In the genomic region with DNA sequence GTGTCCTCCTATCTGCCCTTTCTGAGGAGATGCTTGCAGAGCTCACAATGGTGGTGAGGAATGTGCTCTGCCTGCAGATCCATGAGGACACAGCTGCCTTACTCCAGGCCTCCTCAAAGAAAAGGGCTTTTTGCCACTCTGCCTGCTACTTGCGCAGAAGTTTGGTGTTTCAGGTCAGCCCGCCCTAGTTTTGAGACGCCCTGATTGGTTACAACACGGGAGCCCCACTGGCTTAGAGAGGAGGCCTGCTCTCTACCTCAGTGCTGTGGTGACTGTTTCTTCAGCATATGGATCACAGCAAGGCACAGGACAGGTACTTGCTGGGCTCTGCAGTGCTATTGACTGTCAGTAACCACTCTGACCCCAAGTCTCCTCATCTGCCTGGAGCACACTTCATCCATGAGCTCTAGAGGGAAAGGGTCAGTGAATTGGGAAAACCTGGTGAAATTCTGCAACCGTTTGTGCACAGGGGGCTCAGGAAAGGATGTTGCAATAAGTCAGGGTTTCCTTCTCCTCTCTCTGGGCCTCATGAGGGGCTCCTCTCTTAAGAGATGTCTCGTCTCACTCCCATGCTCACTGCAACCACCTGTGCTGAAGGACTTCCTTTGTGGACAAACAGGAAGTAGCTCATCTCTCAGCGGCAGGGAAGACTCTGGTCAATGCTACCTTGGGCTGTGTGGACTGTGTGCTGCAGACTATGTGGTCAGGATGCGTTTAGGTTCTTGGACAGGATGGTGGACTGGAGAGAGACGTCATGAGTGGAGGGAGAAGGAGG, we compare ENCODE assay signal across 28 mouse cellular contexts. TPM values are rescaled to one million over a fixed set of nuclear protein-coding genes. Genes with fewer than 3 reads are reported as not detected.
DNase-seq lines count a peak whose midpoint lies in the region; ATAC-seq and TF ChIP-seq lines count a peak whose summit lies in the region.
"Had no signal": no experiment of that assay in that cellular context is flagged by ENCODE, and none has a peak within 500 bp of the region (broad histone marks: within the 10 kb centered on the region; RNA-seq: fewer than 3 reads in every experiment).

No protein-coding gene starts in this region.

- peak overlapping the region; percentile 14; the same call in 1 of the 2 replicates for H3K27ac ChIP-seq in liver, embryonic 16.5 days (ENCODE audit: low read length)
- peak overlapping the region; percentile 16; the same call in 1 of the 2 replicates for H3K27ac ChIP-seq in bone marrow, adult 2 months (ENCODE audit: control insufficient read depth, insufficient read depth, low read depth, low read length, poor library complexity)
- no peak overlapping the region for H3K27ac ChIP-seq in liver, postnatal 0 days (ENCODE audit: low read depth)
- no peak overlapping the region for H3K27ac ChIP-seq in lung, postnatal 0 days (ENCODE audit: low read length)
- H3K27ac ChIP-seq: forebrain, embryonic 12.5 days; neural tube, embryonic 12.5 days; stomach, postnatal 0 days had no signal

- peaks cover 27% of the 10 kb centered on the region for H3K4me1 ChIP-seq in liver, embryonic 16.5 days (ENCODE audit: control insufficient read depth, low read depth, low read length)
- peaks cover 14% of the 10 kb centered on the region for H3K4me1 ChIP-seq in bone marrow, adult 2 months (ENCODE audit: control insufficient read depth, insufficient read depth, low read length)
- H3K4me1 ChIP-seq in liver, postnatal 0 days (ENCODE audit: insufficient read depth): peaks cover 38% of the 10 kb centered on the region
- no peaks in the 10 kb centered on the region for H3K4me1 ChIP-seq in lung, postnatal 0 days (ENCODE audit: insufficient read depth, low read depth, low read length)
- H3K4me1 ChIP-seq: forebrain, embryonic 12.5 days; neural tube, embryonic 12.5 days had no signal

- no peaks in the 10 kb centered on the region for H3K9me3 ChIP-seq in liver, embryonic 16.5 days (replicated peaks; ENCODE audit: control insufficient read depth, low read length)
- H3K9me3 ChIP-seq in liver, postnatal 0 days (ENCODE audit: low read length): no peaks in the 10 kb centered on the region
- H3K9me3 ChIP-seq in lung, postnatal 0 days (ENCODE audit: low read length): no peaks in the 10 kb centered on the region
- H3K9me3 ChIP-seq: forebrain, embryonic 12.5 days; neural tube, embryonic 12.5 days had no signal

- TF ChIP-seq EP300 in liver, postnatal 0 days (IDR thresholded peaks at IDR 0.05; ENCODE audit: low read depth): no peak
- TF ChIP-seq EP300 in lung, postnatal 0 days (IDR thresholded peaks at IDR 0.05): no peak

- H3K9ac ChIP-seq in liver, embryonic 16.5 days (ENCODE audit: low read depth, low read length): no peak overlapping the region
- H3K9ac ChIP-seq in liver, postnatal 0 days (replicated peaks): no peak overlapping the region
- no peak overlapping the region for H3K9ac ChIP-seq in lung, postnatal 0 days (replicated peaks; ENCODE audit: low read depth)
- H3K9ac ChIP-seq: forebrain, embryonic 12.5 days; neural tube, embryonic 12.5 days had no signal

- ATAC-seq in liver, embryonic 16.5 days (ENCODE audit: low read depth): no peak
- no peak for ATAC-seq in liver, postnatal 0 days
- no peak for ATAC-seq in lung, postnatal 0 days
- ATAC-seq: hindbrain, embryonic 16.5 days had no signal

- WGBS in liver, embryonic 16.5 days (ENCODE audit: insufficient replicate concordance): 40% methylated on average over 9 of the region's 9 CpGs
- 21% methylated on average over 9 of the region's 9 CpGs for WGBS in bone marrow, adult 2 months
- WGBS in liver, postnatal 0 days (ENCODE audit: insufficient replicate concordance): 44% methylated on average over 9 of the region's 9 CpGs
- WGBS in lung, postnatal 0 days: 56% methylated on average over 9 of the region's 9 CpGs

- intact Hi-C loops in gastrocnemius, postnatal 36 days (cut with DNase I): no loop called here

- H3K4me3 ChIP-seq in liver, embryonic 16.5 days (ENCODE audit: low read depth, low read length): no peak overlapping the region
- peak overlapping the region; percentile 14 for H3K4me3 ChIP-seq in bone marrow, adult 2 months (replicated peaks; ENCODE audit: control insufficient read depth, low read depth, low read length)
- H3K4me3 ChIP-seq in liver, postnatal 0 days (ENCODE audit: low read depth, low read length): no peak overlapping the region
- no peak overlapping the region for H3K4me3 ChIP-seq in lung, postnatal 0 days (ENCODE audit: low read depth, low read length)
- H3K4me3 ChIP-seq: forebrain, embryonic 12.5 days; neural tube, embryonic 12.5 days had no signal

- DNase-seq in liver: no peak
- DNase-seq in liver, postnatal 0 days: no peak
- DNase-seq in thymus, postnatal 14 days: peak; percentile 49
- no peak for DNase-seq in gastrocnemius, postnatal 36 days
- no peak for DNase-seq in lung, postnatal 0 days (ENCODE audit: low spot score)
- DNase-seq in natural killer cell, adult 2 months (ENCODE audit: low spot score in 2 of 2): no peak
- DNase-seq: adrenal gland, postnatal 25 days; cerebellum, adult 11-12 months; cerebellum, postnatal 36 days; gastrocnemius, postnatal 14 days; heart, postnatal 14 days; kidney, adult 2 months; kidney, postnatal 10 days; lung, adult 2 months; lung, postnatal 36 days; right cerebral cortex, adult 18-20 months; spleen, adult 18-20 months had no signal

- TF ChIP-seq CTCF in bone marrow, adult 2 months (IDR thresholded peaks at IDR 0.05; ENCODE audit: control insufficient read depth, insufficient read depth, low read length): no peak
- TF ChIP-seq CTCF in liver, postnatal 0 days (IDR thresholded peaks at IDR 0.05; ENCODE audit: low read depth): no peak
- no peak for TF ChIP-seq CTCF in lung, postnatal 0 days (IDR thresholded peaks at IDR 0.05)

- TF ChIP-seq POLR2A in bone marrow, adult 2 months (IDR thresholded peaks at IDR 0.05; ENCODE audit: borderline replicate concordance, control insufficient read depth, low read depth, low read length): no peak

- no peak overlapping the region for H3K4me2 ChIP-seq in liver, embryonic 16.5 days (ENCODE audit: low read depth, low read length)
- H3K4me2 ChIP-seq in liver, postnatal 0 days (ENCODE audit: low read depth, low read length): peak overlapping the region; percentile 18; the same call in 1 of the 2 replicates
- H3K4me2 ChIP-seq in lung, postnatal 0 days (replicated peaks; ENCODE audit: low read depth, low read length): no peak overlapping the region
- H3K4me2 ChIP-seq: forebrain, embryonic 12.5 days; heart, embryonic 11.5 days; midbrain, embryonic 11.5 days; neural tube, embryonic 12.5 days had no signal

- no peaks in the 10 kb centered on the region for H3K36me3 ChIP-seq in liver, embryonic 16.5 days (ENCODE audit: control insufficient read depth, insufficient read depth)
- no peaks in the 10 kb centered on the region for H3K36me3 ChIP-seq in liver, postnatal 0 days (replicated peaks; ENCODE audit: insufficient read depth, low read length)
- no peaks in the 10 kb centered on the region for H3K36me3 ChIP-seq in lung, postnatal 0 days (ENCODE audit: insufficient read depth, low read length)
- H3K36me3 ChIP-seq: forebrain, embryonic 12.5 days; neural tube, embryonic 12.5 days had no signal

- no peaks in the 10 kb centered on the region for H3K27me3 ChIP-seq in liver, embryonic 16.5 days (ENCODE audit: control insufficient read depth, insufficient read depth, low read depth, low read length)
- no peaks in the 10 kb centered on the region for H3K27me3 ChIP-seq in liver, postnatal 0 days (ENCODE audit: insufficient read depth, low read length)
- H3K27me3 ChIP-seq in lung, postnatal 0 days (replicated peaks; ENCODE audit: insufficient read depth, low read length): no peaks in the 10 kb centered on the region
- H3K27me3 ChIP-seq: forebrain, embryonic 12.5 days; neural tube, embryonic 12.5 days had no signal

RNA-seq across cellular contexts. Expression of a gene that starts 15.3 kb away (rescaled TPM):
- 6.8 and 7.3 TPM in 2 replicates for polyA plus RNA-seq in liver, embryonic 16.5 days (2015; fragmentation: Nextera tagmentation; extraction: Ambion mirVana)
- polyA plus RNA-seq in bone marrow, adult 2 months (2011; ENCODE audit: insufficient read depth, insufficient read length, low replicate concordance, missing spikeins): 20.3 and 32.2 TPM in 2 replicates
- polyA plus RNA-seq in liver, postnatal 0 days (2015; fragmentation: Nextera tagmentation; extraction: Ambion mirVana): 3.0 and 3.9 TPM in 2 replicates
- total RNA-seq in gastrocnemius, postnatal 36 days (2021): under 1 TPM; 0.27 to 0.87 TPM
- polyA plus RNA-seq in lung, postnatal 0 days (2015; fragmentation: Nextera tagmentation; extraction: Ambion mirVana): 2.6 and 3.0 TPM in 2 replicates

RNA-seq across cellular contexts. Expression of a gene that starts 46.0 kb away (rescaled TPM):
- polyA plus RNA-seq in liver, embryonic 16.5 days (2015; fragmentation: Nextera tagmentation; extraction: Ambion mirVana): 13.4 and 14.2 TPM in 2 replicates
- polyA plus RNA-seq in bone marrow, adult 2 months (2011; ENCODE audit: insufficient read depth, insufficient read length, low replicate concordance, missing spikeins): 5.5 and 21.4 TPM in 2 replicates
- 17.5 and 19.0 TPM in 2 replicates for polyA plus RNA-seq in liver, postnatal 0 days (2015; fragmentation: Nextera tagmentation; extraction: Ambion mirVana)
- total RNA-seq in gastrocnemius, postnatal 36 days (2021): not detected
- polyA plus RNA-seq in lung, postnatal 0 days (2015; fragmentation: Nextera tagmentation; extraction: Ambion mirVana): 9.0 and 13.2 TPM in 2 replicates
- total RNA-seq: gastrocnemius, postnatal 14 days; layer of hippocampus, adult 18-20 months; layer of hippocampus, postnatal 25 days; left cerebral cortex, postnatal 10 days had no signal
- polyA plus RNA-seq: forebrain, embryonic 12.5 days; heart, embryonic 11.5 days had no signal

Comparison
In these comparisons a context has a peak if more than half of its experiments do, and no peak if none do; other contexts are left out.
1. H3K27ac ChIP-seq: peak in liver, embryonic 16.5 days (single experiment) and bone marrow, adult 2 months (single experiment); none in liver, postnatal 0 days (single experiment) and lung, postnatal 0 days (single experiment).